Mouse (Mus musculus) CH12.LX (cell line): Measurements from ENCODE around the gene Glyr1. TPM values are rescaled to one million over a fixed set of nuclear protein-coding genes. Genes with fewer than 3 reads are reported as not detected.

ENCODE experiments used
- DNase-seq: peaks from one replicate; pipeline ENCODE4 v3.0.0-alpha.2; 2013; ENCODE audit errors: extremely low read depth
- H3K27ac ChIP-seq: 2 replicates; pipeline ENCODE4 v1.5.1; 2012; ENCODE audit warnings: low read depth, mild to moderate bottlenecking, control low read depth, moderate library complexity; ENCODE audit not compliant: insufficient read depth
- H3K27me3 ChIP-seq: replicated peaks from 2 replicates; pipeline ENCODE3; 2012; ENCODE audit warnings: inconsistent platforms
- H3K36me3 ChIP-seq, 2 experiments: replicated peaks in 1 of 2; 2 replicates each; pipeline versions ENCODE3 to v1.6.1; 2012; ENCODE audit warnings: inconsistent platforms in 1 of 2, low read length in 1 of 2, mild to moderate bottlenecking in 1 of 2, mixed read lengths in 1 of 2, moderate library complexity in 1 of 2; ENCODE audit not compliant: control insufficient read depth in 1 of 2, insufficient read depth in 1 of 2
- H3K4me1 ChIP-seq, 2 experiments: 2 replicates each; pipeline ENCODE4 v1.6.1; 2012; ENCODE audit warnings: inconsistent platforms in 1 of 2, moderate library complexity in 1 of 2; ENCODE audit not compliant: insufficient read depth in 2 of 2, control insufficient read depth in 1 of 2
- H3K4me2 ChIP-seq: 2 replicates; pipeline ENCODE4 v1.6.1; 2012; ENCODE audit warnings: low read depth, mild to moderate bottlenecking, control low read depth; ENCODE audit not compliant: poor library complexity, insufficient read depth, severe bottlenecking
- H3K4me3 ChIP-seq, 3 experiments: fragments of 150-350 bp in 1 of 3; sonication (generic) in 1 of 3; replicated peaks in 1 of 3; 2 replicates each; pipeline versions ENCODE3 to v1.5.1; 2011 to 2012; ENCODE audit warnings: low read depth in 2 of 3, low read length in 2 of 3, mild to moderate bottlenecking in 2 of 3, moderate library complexity in 2 of 3, control low read depth in 1 of 3, improper control_type of control experiment in 1 of 3, inconsistent platforms in 1 of 3, mixed read lengths in 1 of 3; ENCODE audit not compliant: poor library complexity in 1 of 3
- H3K79me2 ChIP-seq: replicated peaks from 2 replicates; pipeline ENCODE4 v1.6.1; 2012; ENCODE audit warnings: mild to moderate bottlenecking, moderate library complexity; ENCODE audit not compliant: control insufficient read depth, poor library complexity, insufficient read depth, severe bottlenecking; ENCODE audit errors: extremely low read depth
- H3K9ac ChIP-seq: 2 replicates; pipeline ENCODE4 v1.6.1; 2012; ENCODE audit warnings: low read depth, mild to moderate bottlenecking, control low read depth, moderate library complexity; ENCODE audit not compliant: insufficient read depth
- H3K9me3 ChIP-seq: replicated peaks from 2 replicates; pipeline ENCODE3; 2012; ENCODE audit warnings: low read length, inconsistent platforms, mixed read lengths
- BHLHE40 ChIP-seq: IDR thresholded peaks from 2 replicates; pipeline ENCODE4 v1.6.1; 2011; ENCODE audit warnings: mild to moderate bottlenecking, low read depth, low read length, improper control_type of control experiment
- CHD1 ChIP-seq: IDR thresholded peaks from 2 replicates; pipeline ENCODE4 v1.6.1; 2012; ENCODE audit warnings: low read depth, low read length, improper control_type of control experiment, inconsistent platforms
- CHD2 ChIP-seq: IDR thresholded peaks from 2 replicates; pipeline ENCODE4 v1.6.1; 2011; ENCODE audit warnings: low read length, improper control_type of control experiment
- CTCF ChIP-seq, 2 experiments: IDR thresholded peaks in 1 of 2; conservative IDR thresholded peaks in 1 of 2; 2 replicates each; pipeline ENCODE4 v1.5.1; 2011 to 2012; ENCODE audit warnings: low read depth in 2 of 2, low read length in 2 of 2, improper control_type of control experiment in 1 of 2, inconsistent platforms in 1 of 2, mild to moderate bottlenecking in 1 of 2, moderate library complexity in 1 of 2
- E2F4 ChIP-seq: IDR thresholded peaks from 2 replicates; pipeline ENCODE4 v1.6.1; 2011; ENCODE audit warnings: low read depth, low read length, improper control_type of control experiment; ENCODE audit not compliant: insufficient replicate concordance
- ELF1 ChIP-seq: IDR thresholded peaks from 2 replicates; pipeline ENCODE4 v1.6.1; 2014; ENCODE audit warnings: low read depth, mild to moderate bottlenecking, inconsistent platforms, low read length, improper control_type of control experiment
- EP300 ChIP-seq: IDR thresholded peaks from 2 replicates; pipeline ENCODE4 v1.6.1; 2011; ENCODE audit warnings: low read length, improper control_type of control experiment
- ETS1 ChIP-seq: conservative IDR thresholded peaks from 2 replicates; pipeline ENCODE4 v1.6.1; 2012; ENCODE audit warnings: low read depth, mild to moderate bottlenecking, inconsistent platforms, low read length, improper control_type of control experiment, moderate library complexity
- GABPA ChIP-seq: IDR thresholded peaks from 2 replicates; pipeline ENCODE4 v1.6.1; 2012; ENCODE audit warnings: low read depth, low read length, improper control_type of control experiment, inconsistent platforms; ENCODE audit not compliant: insufficient replicate concordance
- HCFC1 ChIP-seq: IDR thresholded peaks from 2 replicates; pipeline ENCODE4 v1.6.1; 2012; ENCODE audit warnings: low read depth, mild to moderate bottlenecking, inconsistent platforms, low read length, improper control_type of control experiment
- IRF4 ChIP-seq: IDR thresholded peaks from 2 replicates; pipeline ENCODE4 v1.6.1; 2014; ENCODE audit warnings: low read depth, mild to moderate bottlenecking, inconsistent platforms, low read length, improper control_type of control experiment
- JUN ChIP-seq: IDR thresholded peaks from 2 replicates; pipeline ENCODE4 v1.6.1; 2011; ENCODE audit warnings: low read depth, mild to moderate bottlenecking, low read length, improper control_type of control experiment, moderate library complexity; ENCODE audit not compliant: insufficient read depth
- JUND ChIP-seq: conservative IDR thresholded peaks from 2 replicates; pipeline ENCODE4 v1.6.1; 2011; ENCODE audit warnings: low read depth, low read length, improper control_type of control experiment
- KAT2A ChIP-seq: IDR thresholded peaks from 2 replicates; pipeline ENCODE4 v1.6.1; 2012; ENCODE audit warnings: low read length, improper control_type of control experiment, inconsistent platforms; ENCODE audit not compliant: insufficient replicate concordance
- MAFK ChIP-seq: IDR thresholded peaks from 2 replicates; pipeline ENCODE4 v1.6.1; 2011; ENCODE audit warnings: low read length, improper control_type of control experiment; ENCODE audit not compliant: insufficient replicate concordance
- MAX ChIP-seq: IDR thresholded peaks from 2 replicates; pipeline ENCODE4 v1.6.1; 2011; ENCODE audit warnings: low read length, improper control_type of control experiment
- MAZ ChIP-seq: IDR thresholded peaks from 2 replicates; pipeline ENCODE4 v1.6.1; 2012; ENCODE audit warnings: low read depth, mild to moderate bottlenecking, inconsistent platforms, low read length, improper control_type of control experiment, moderate library complexity
- MEF2A ChIP-seq: IDR thresholded peaks from 2 replicates; pipeline ENCODE4 v1.6.1; 2014; ENCODE audit warnings: low read depth, mild to moderate bottlenecking, inconsistent platforms, low read length, improper control_type of control experiment, borderline replicate concordance
- MXI1 ChIP-seq: IDR thresholded peaks from 2 replicates; pipeline ENCODE4 v1.6.1; 2011; ENCODE audit warnings: mild to moderate bottlenecking, low read depth, low read length, improper control_type of control experiment
- MYC ChIP-seq: IDR thresholded peaks from 2 replicates; pipeline ENCODE4 v1.6.1; 2011; ENCODE audit warnings: low read depth, mild to moderate bottlenecking, improper control_type of control experiment, low read length
- NELFE ChIP-seq: IDR thresholded peaks from 2 replicates; pipeline ENCODE4 v1.6.1; 2011; ENCODE audit warnings: low read depth, low read length, improper control_type of control experiment
- NRF1 ChIP-seq: IDR thresholded peaks from 2 replicates; pipeline ENCODE4 v1.6.1; 2014; ENCODE audit warnings: low read depth, mild to moderate bottlenecking, inconsistent platforms, low read length, improper control_type of control experiment, moderate library complexity
- PAX5 ChIP-seq: IDR thresholded peaks from 2 replicates; pipeline ENCODE4 v1.6.1; 2012; ENCODE audit warnings: low read length, inconsistent platforms, mixed read lengths
- POLR2A ChIP-seq: IDR thresholded peaks from 2 replicates; pipeline ENCODE4 v1.6.1; 2011; ENCODE audit warnings: low read depth, mild to moderate bottlenecking, improper control_type of control experiment, low read length
- POLR2AphosphoS2 ChIP-seq: IDR thresholded peaks from 2 replicates; pipeline ENCODE4 v1.6.1; 2011; ENCODE audit warnings: low read depth, low read length, improper control_type of control experiment
- RAD21 ChIP-seq: IDR thresholded peaks from 2 replicates; pipeline ENCODE4 v1.6.1; 2011; ENCODE audit warnings: low read depth, mild to moderate bottlenecking, low read length, improper control_type of control experiment, moderate library complexity
- RCOR1 ChIP-seq: conservative IDR thresholded peaks from 2 replicates; pipeline ENCODE4 v1.6.1; 2012; ENCODE audit warnings: low read depth, mild to moderate bottlenecking, inconsistent platforms, low read length, improper control_type of control experiment
- SIN3A ChIP-seq: IDR thresholded peaks from 2 replicates; pipeline ENCODE4 v1.6.1; 2012; ENCODE audit warnings: low read length, improper control_type of control experiment, inconsistent platforms
- SMC3 ChIP-seq: IDR thresholded peaks from 2 replicates; pipeline ENCODE4 v1.6.1; 2011; ENCODE audit warnings: low read depth, low read length, improper control_type of control experiment
- TBP ChIP-seq: conservative IDR thresholded peaks from 2 replicates; pipeline ENCODE4 v1.6.1; 2011; ENCODE audit warnings: low read depth, low read length, improper control_type of control experiment
- TCF12 ChIP-seq: IDR thresholded peaks from 2 replicates; pipeline ENCODE4 v1.6.1; 2014; ENCODE audit warnings: low read depth, mild to moderate bottlenecking, inconsistent platforms, low read length, improper control_type of control experiment
- UBTF ChIP-seq: IDR thresholded peaks from 2 replicates; pipeline ENCODE4 v1.6.1; 2012; ENCODE audit warnings: low read depth, mild to moderate bottlenecking, inconsistent platforms, low read length, improper control_type of control experiment, moderate library complexity
- USF1 ChIP-seq: IDR thresholded peaks from 2 replicates; pipeline ENCODE4 v1.6.1; 2014; ENCODE audit warnings: low read depth, mild to moderate bottlenecking, inconsistent platforms, low read length, improper control_type of control experiment
- USF2 ChIP-seq: conservative IDR thresholded peaks from 2 replicates; pipeline ENCODE4 v1.6.1; 2011; ENCODE audit warnings: low read depth, low read length, improper control_type of control experiment
- ZC3H11A ChIP-seq: IDR thresholded peaks from 2 replicates; pipeline ENCODE4 v1.6.1; 2012; ENCODE audit warnings: low read depth, mild to moderate bottlenecking, inconsistent platforms, low read length, improper control_type of control experiment
- ZKSCAN1 ChIP-seq: IDR thresholded peaks from 2 replicates; pipeline ENCODE4 v1.6.1; 2012; ENCODE audit warnings: low read depth, inconsistent platforms, low read length, improper control_type of control experiment, borderline replicate concordance
- ZMIZ1 ChIP-seq: IDR thresholded peaks from 2 replicates; pipeline ENCODE4 v1.6.1; 2012; ENCODE audit warnings: low read depth, mild to moderate bottlenecking, inconsistent platforms, low read length, improper control_type of control experiment
- ZNF384 ChIP-seq: IDR thresholded peaks from 2 replicates; pipeline ENCODE4 v1.6.1; 2012; ENCODE audit warnings: low read depth, low read length, improper control_type of control experiment, inconsistent platforms
- dilution Hi-C: fragments of 300-500 bp; cut with MboI; formaldehyde crosslinking; loops from 2 replicates; pipeline ENCODE4 v1.14.3; 2020; ENCODE audit warnings: low sequenced_read_pairs; ENCODE audit not compliant: extremely low pct_unique_long_range_greater_than_20kb, extremely low pct_ligation_motif_present
- in situ Hi-C: fragments of 300-500 bp; cut with MboI; formaldehyde crosslinking; loops from 3 replicates; pipeline ENCODE4 v1.14.3; 2019; ENCODE audit warnings: low sequenced_read_pairs, low pct_ligation_motif_present, low pct_unique_long_range_greater_than_20kb, mixed read lengths
- polyA plus RNA-seq: library from polyadenylated mRNA; unstranded; fragments of >175 nt; gene quantifications from 2 replicates; pipeline ENCODE4 v1.2.1, GENCODE M21; 2012; ENCODE audit warnings: low read depth; ENCODE audit not compliant: insufficient read length
- total RNA-seq, 2 experiments: library from RNA; depleted of rRNA; stranded (reverse); fragments of 300-350 nt in 1 of 2; fragments of >200 nt in 1 of 2; gene quantifications; 2 replicates each; pipeline ENCODE4 v1.2.3; 2012 to 2014

Glyr1 gene
- total RNA-seq (2012; rRNA removed) (90.6 and 103 TPM in 2 replicates), total RNA-seq (2014; rRNA removed) (130 and 134 TPM in 2 replicates), polyA plus RNA-seq (125 and 132 TPM in 2 replicates)

GRCm38 (mm10) chr16:5049774-5050234 is at the start of gene Glyr1, which contains the start of gene Ubn1:
Gene Glyr1 (minus strand): TSS chr16:5049863.
Gene Ubn1 (plus strand): TSS chr16:5050057.
- H3K4me2 ChIP-seq = peak within 1 kb of the TSS; percentile 100
- H3K4me3 ChIP-seq = peak within 1 kb of the TSS; percentile 80 to 93 (median 89)
- peak within 1 kb of the TSS; percentile 81 for H3K27ac ChIP-seq
- H3K27me3 ChIP-seq = no peaks in the 10 kb centered on the region
- H3K9ac ChIP-seq = peak within 1 kb of the TSS; percentile 83
- H3K36me3 ChIP-seq = peaks cover 29 to 49% of the 10 kb centered on the region in 2 experiments
- dilution Hi-C loops = no loop called here
- peak; percentile 100 for TF ChIP-seq USF2
- TF ChIP-seq JUND = 0 out of 2 replicates have a peak, but pooled peaks have one; percentile 8
- TF ChIP-seq EP300 = no peak
- peak; percentile 96 for TF ChIP-seq TCF12
- no peak for TF ChIP-seq RCOR1
- no peak for TF ChIP-seq ZNF384
- TF ChIP-seq JUN = peak; percentile 21; the same call in 1 of the 2 replicates
- no peak for TF ChIP-seq ZC3H11A
- peak; percentile 96 for TF ChIP-seq SIN3A
- peak; percentile 100 for TF ChIP-seq MAX
- no peak for TF ChIP-seq SMC3
- peak; percentile 79 for TF ChIP-seq ELF1
- peak; percentile 93 for TF ChIP-seq MXI1
- TF ChIP-seq PAX5 = no peak
- TF ChIP-seq E2F4 = peak; percentile 73; the same call in 1 of the 2 replicates
- no peak for TF ChIP-seq ZKSCAN1
- peak; percentile 98 for TF ChIP-seq NELFE
- TF ChIP-seq IRF4 = peak; percentile 19; the same call in 1 of the 2 replicates
- peak; percentile 68 for TF ChIP-seq CHD2
- peak; percentile 99 for TF ChIP-seq USF1
- TF ChIP-seq ZMIZ1 = peak; percentile 94
- TF ChIP-seq MAZ = peak; percentile 99
- TF ChIP-seq POLR2AphosphoS2 = peak; percentile 93
- no peak for TF ChIP-seq UBTF
- TF ChIP-seq MEF2A = peak; percentile 67
- peak; percentile 61 for TF ChIP-seq NRF1
- TF ChIP-seq MYC = peak; percentile 49
- TF ChIP-seq TBP = peak; percentile 80; the same call in 1 of the 2 replicates
- peak; percentile 98 for TF ChIP-seq BHLHE40
- peak; percentile 79 for TF ChIP-seq HCFC1
- peak; percentile 72; the same call in 1 of the 2 replicates for TF ChIP-seq KAT2A
- no peak for TF ChIP-seq MAFK
- peak; percentile 71 for TF ChIP-seq ETS1
- TF ChIP-seq CHD1 = no peak
- no peak for TF ChIP-seq GABPA
- TF ChIP-seq POLR2A = peak; percentile 99
- TF ChIP-seq CTCF (conservative IDR thresholded peaks at IDR 0.05 in 1 of 2, IDR thresholded peaks at IDR 0.05 in 1 of 2; ENCODE audit: low read depth in 2 of 2, low read length in 2 of 2) = no peak
- TF ChIP-seq RAD21 = no peak
- H3K79me2 ChIP-seq = peaks cover 50% of the 10 kb centered on the region
- H3K4me1 ChIP-seq = peaks cover 0 to 37% of the 10 kb centered on the region in 2 experiments; a peak in 2 of 4 replicates
- in situ Hi-C loops = no loop called here
- peak; percentile 100 for DNase-seq
- no peaks in the 10 kb centered on the region for H3K9me3 ChIP-seq
